Mouse (Mus musculus) ES-Bruce4 (cell line): ENCODE measurements around the gene Rab11fip5. TPM values are rescaled to one million over a fixed set of nuclear protein-coding genes. Genes with fewer than 3 reads are reported as not detected.

Experiments used
- H3K27ac ChIP-seq: 2 replicates; pipeline ENCODE4 v1.5.1; 2012; ENCODE audit warnings: low read length, inconsistent platforms; ENCODE audit not compliant: insufficient read depth
- H3K27me3 ChIP-seq: 2 replicates; pipeline ENCODE4 v1.6.1; 2012; ENCODE audit warnings: mild to moderate bottlenecking, low read length, inconsistent platforms; ENCODE audit not compliant: control insufficient read depth, poor library complexity, insufficient read depth, severe bottlenecking
- H3K36me3 ChIP-seq: 2 replicates; pipeline ENCODE4 v1.6.1; 2012; ENCODE audit warnings: inconsistent platforms, mild to moderate bottlenecking, low read length, moderate library complexity; ENCODE audit not compliant: control insufficient read depth, poor library complexity, insufficient read depth, severe bottlenecking
- H3K4me1 ChIP-seq: one replicate; pipeline ENCODE4 v1.8.1; 2011; ENCODE audit warnings: low read length; ENCODE audit not compliant: control insufficient read depth, insufficient read depth
- H3K4me3 ChIP-seq: 2 replicates; pipeline ENCODE4 v1.5.1; 2011; ENCODE audit warnings: low read depth, mild to moderate bottlenecking, low read length
- H3K9ac ChIP-seq: 2 replicates; pipeline ENCODE4 v1.6.1; 2012; ENCODE audit warnings: low read depth, mild to moderate bottlenecking, inconsistent platforms; ENCODE audit not compliant: poor library complexity, severe bottlenecking
- H3K9me3 ChIP-seq: replicated peaks from 2 replicates; pipeline ENCODE4 v1.6.1; 2012; ENCODE audit warnings: mild to moderate bottlenecking, low read length, inconsistent platforms; ENCODE audit not compliant: control insufficient read depth, poor library complexity, insufficient read depth, severe bottlenecking
- CTCF ChIP-seq: IDR thresholded peaks from one replicate; pipeline ENCODE4 v1.8.1; 2011; ENCODE audit warnings: low read depth, low read length
- EP300 ChIP-seq: IDR thresholded peaks from 2 replicates; pipeline ENCODE4 v1.6.1; 2011; ENCODE audit warnings: low read depth, low read length; ENCODE audit not compliant: insufficient read depth
- POLR2A ChIP-seq: IDR thresholded peaks from one replicate; pipeline ENCODE4 v1.8.1; 2011; ENCODE audit warnings: low read length; ENCODE audit not compliant: insufficient read depth
- polyA plus RNA-seq: library from polyadenylated mRNA; stranded (reverse); fragments of >200 nt; gene quantifications from 2 replicates; pipeline ENCODE4 v1.2.4, GENCODE M21; 2011; ENCODE audit warnings: low read depth; ENCODE audit not compliant: missing spikeins, insufficient read depth, insufficient read length

Rab11fip5 gene
- polyA plus RNA-seq, 1 experiment = 15.8 TPM

DNA sequence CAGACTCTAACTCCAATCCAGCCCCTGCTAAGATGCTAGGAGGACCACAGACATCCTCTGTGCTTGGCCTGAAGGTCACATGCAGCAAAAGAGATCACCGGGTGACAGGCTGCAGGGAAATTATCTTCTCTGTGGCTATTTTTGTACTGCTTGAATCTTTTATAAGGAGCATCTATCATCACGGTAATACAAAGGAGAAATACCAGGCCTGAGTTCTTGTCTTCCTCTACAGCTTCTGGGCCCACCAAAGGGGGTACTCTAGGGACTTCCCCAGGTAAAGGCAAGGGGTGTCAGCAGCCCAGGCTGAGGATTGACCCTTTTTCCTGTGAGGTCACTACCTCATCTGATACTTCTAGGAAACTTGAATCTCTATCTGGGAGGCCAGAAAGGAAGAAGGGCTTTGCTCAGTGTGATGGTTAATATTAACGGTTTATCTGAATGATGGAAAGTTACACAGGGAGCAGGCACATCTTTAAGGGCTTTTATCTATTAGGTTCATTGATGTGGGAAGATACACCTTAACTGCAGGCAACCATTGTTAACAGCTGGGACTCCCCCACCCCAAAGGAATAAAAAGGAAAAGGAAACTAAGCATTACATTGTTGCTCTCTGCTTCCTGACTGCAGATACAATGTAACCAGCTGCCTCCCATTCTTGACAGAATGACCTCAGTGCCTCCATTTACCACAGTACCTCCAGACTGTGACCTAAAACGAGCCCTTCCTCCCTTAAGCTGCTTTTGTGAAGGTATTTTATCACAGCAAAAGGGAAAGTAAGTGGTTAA is 17.6 kb downstream of the Rab11fip5 start:
- no peaks in the 10 kb centered on the region for H3K9me3 ChIP-seq
- H3K4me3 ChIP-seq = no peak overlapping the region
- no peak overlapping the region for H3K27ac ChIP-seq
- H3K36me3 ChIP-seq = no peaks in the 10 kb centered on the region
- H3K9ac ChIP-seq = no peak overlapping the region
- H3K4me1 ChIP-seq = no peaks in the 10 kb centered on the region
- H3K27me3 ChIP-seq = no peaks in the 10 kb centered on the region
- TF ChIP-seq EP300 (no peak), CTCF (no peak), POLR2A (no peak)

DNA sequence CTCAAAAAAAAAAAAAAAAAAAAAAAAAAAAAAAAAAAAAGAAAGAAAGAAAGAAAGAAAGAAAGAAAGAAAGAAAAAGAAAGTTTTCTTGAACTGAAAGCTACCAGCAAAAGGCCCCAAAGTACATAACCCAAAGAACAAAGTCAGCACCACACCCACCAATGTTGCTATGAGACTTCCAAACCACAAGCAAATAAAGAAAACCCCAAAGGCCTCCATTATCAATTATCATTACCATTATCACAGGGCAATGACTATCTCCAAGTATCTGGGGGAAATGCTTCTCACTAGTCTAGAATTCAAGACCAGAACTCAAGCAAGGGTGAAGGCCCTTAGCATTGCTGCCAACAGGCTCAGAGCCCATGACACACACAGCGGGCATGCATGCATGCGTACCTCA is 18.7 kb downstream of the Rab11fip5 start:
- Histone ChIP-seq H3K9ac (no peak overlapping the region), H3K27ac (no peak overlapping the region), H3K4me3 (no peak overlapping the region), H3K27me3 (no peaks in the 10 kb centered on the region), H3K36me3 (no peaks in the 10 kb centered on the region), H3K4me1 (no peaks in the 10 kb centered on the region), H3K9me3 (no peaks in the 10 kb centered on the region)
- TF ChIP-seq POLR2A (no peak), EP300 (no peak), CTCF (no peak)

DNA sequence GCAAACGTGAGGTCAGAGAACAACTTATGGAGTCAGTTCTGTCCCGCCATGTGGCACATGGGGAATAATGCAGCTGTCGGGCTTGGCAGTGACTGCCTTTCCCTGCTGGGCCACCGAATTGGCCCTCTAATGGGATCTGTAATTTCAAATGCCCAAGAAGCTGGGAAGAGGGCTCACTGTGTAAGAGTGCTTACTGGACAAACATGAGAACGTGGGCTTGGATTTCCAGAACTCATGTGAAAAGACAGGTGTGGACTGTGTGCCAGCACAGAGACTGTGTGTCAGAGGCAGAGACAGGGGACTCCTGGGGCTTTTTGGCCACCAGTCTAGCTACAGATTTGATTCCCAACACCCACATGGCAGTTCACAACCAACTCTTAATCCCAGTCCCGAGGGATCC is 19.7 kb downstream of the Rab11fip5 start:
- no peaks in the 10 kb centered on the region for H3K27me3 ChIP-seq
- no peaks in the 10 kb centered on the region for H3K9me3 ChIP-seq
- no peak overlapping the region for H3K27ac ChIP-seq
- no peak overlapping the region for H3K4me3 ChIP-seq
- TF ChIP-seq CTCF (no peak), EP300 (no peak), POLR2A (no peak)
- H3K9ac ChIP-seq = no peak overlapping the region
- H3K4me1 ChIP-seq = no peaks in the 10 kb centered on the region
- no peaks in the 10 kb centered on the region for H3K36me3 ChIP-seq

DNA sequence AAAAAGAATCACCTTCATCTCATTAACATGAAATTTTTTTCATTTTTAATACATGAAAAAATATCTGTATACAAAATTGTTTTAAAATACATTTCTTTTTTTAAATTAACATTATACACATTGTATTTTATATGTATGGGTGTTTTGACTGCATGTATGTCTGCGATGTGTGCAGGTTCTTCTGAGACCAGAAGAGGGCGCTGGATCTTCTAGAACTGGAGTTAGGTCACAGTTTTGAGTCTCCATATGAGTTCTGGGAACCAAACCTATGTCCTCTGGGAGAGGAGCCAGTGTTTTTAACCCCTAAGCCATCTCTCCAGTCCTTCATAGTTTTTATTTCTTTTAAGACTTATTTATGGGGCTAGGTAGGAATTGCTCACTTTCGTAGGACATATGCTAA is 20.7 kb downstream of the Rab11fip5 start:
- Histone ChIP-seq H3K27me3 (no peaks in the 10 kb centered on the region), H3K9ac (no peak overlapping the region), H3K27ac (no peak overlapping the region), H3K4me1 (no peaks in the 10 kb centered on the region), H3K4me3 (no peak overlapping the region), H3K36me3 (no peaks in the 10 kb centered on the region), H3K9me3 (no peaks in the 10 kb centered on the region)
- TF ChIP-seq EP300 (no peak), CTCF (no peak), POLR2A (no peak)

DNA sequence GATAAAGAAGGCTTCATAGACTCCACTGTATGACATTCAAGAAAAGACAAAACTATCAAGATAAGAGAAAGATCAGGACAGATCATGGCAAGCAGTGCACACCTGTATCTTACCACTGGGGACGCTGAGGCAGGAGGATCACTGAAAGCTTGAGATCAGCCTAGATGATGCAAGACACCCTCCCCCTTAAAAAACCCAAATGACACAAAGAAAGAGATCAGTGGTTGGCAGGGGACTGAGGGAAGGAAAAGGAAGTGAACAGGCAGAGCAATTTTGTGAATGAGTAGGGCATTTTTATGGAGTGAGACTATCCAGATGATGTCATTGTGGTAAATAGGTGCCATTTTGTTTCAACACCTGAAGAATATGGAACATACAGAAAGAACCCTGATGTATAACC is 24.3 kb downstream of the Rab11fip5 start:
- Histone ChIP-seq H3K9me3 (no peaks in the 10 kb centered on the region), H3K4me3 (no peak overlapping the region)

DNA sequence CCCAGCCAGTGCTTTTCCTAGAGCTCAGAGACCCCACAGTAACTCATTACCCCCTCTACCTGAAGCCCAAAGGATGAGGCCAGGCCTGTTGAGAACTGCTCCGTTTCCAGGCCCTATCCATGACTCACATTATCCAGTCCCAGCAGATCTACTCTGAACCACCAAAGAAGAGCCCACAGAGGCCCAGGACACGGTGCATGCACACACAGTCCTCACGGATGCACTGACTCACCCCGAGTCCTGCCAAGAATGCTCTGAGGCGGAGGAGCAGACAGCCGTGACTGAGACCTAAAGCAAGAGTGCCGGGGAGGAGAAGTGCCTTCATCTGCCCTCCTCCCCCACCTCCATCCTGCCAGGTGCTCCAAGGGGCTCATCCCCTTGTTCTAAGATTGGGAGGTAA is 25.2 kb downstream of the Rab11fip5 start:
- Histone ChIP-seq H3K27ac (no peak overlapping the region), H3K9ac (no peak overlapping the region), H3K4me3 (no peak overlapping the region), H3K4me1 (no peaks in the 10 kb centered on the region), H3K9me3 (no peaks in the 10 kb centered on the region), H3K27me3 (no peaks in the 10 kb centered on the region), H3K36me3 (no peaks in the 10 kb centered on the region)
- TF ChIP-seq POLR2A = no peak

More for the DNA sequence above, 24.3 kb downstream of the Rab11fip5 start:
- Histone ChIP-seq H3K27me3 (no peaks in the 10 kb centered on the region), H3K4me1 (no peaks in the 10 kb centered on the region), H3K27ac (no peak overlapping the region), H3K36me3 (no peaks in the 10 kb centered on the region), H3K9ac (no peak overlapping the region)
- no peak for TF ChIP-seq EP300
- no peak for TF ChIP-seq POLR2A
- TF ChIP-seq CTCF = no peak
